Mouse (Mus musculus) ES-Bruce4 (cell line): ENCODE measurements at regions not wholly inside any gene's neighbourhood (a gene's known extent, or its start where the extent isn't known, plus 50 kb on each side); places are given as distances from the start of the nearest gene placed in this dataset.

Experiments used
- CTCF ChIP-seq: IDR thresholded peaks from one replicate; pipeline ENCODE4 v1.8.1; 2011; ENCODE audit warnings: low read depth, low read length
- POLR2A ChIP-seq: IDR thresholded peaks from one replicate; pipeline ENCODE4 v1.8.1; 2011; ENCODE audit warnings: low read length; ENCODE audit not compliant: insufficient read depth

DNA sequence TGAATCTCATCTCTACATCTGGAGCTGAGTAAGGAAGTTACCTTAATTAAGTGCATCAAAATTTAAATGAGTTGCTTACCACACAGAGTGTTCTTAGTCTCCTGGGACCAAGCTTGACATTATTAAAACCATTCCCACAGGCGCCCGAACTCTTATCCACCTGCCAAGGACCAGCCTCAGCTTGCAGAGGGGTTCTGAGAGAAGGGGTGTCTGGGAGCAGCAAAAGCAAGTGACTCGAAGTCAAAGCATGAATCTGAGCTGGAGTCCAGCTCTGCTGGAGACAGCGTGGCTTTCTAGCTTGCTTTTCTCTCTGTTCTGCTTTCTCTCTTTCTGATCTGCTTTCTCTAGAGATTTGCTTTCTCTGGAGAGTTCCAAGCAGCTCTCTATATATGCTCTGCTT lies 223.0 kb upstream of the Zfp637 start:
- TF ChIP-seq CTCF (no peak), POLR2A (no peak)
